Mouse (Mus musculus) cerebellum, adult 2 months (tissue): ENCODE data around the gene Dohh.

Source experiments
- CTCF ChIP-seq: fragments of 200-500 bp; IDR thresholded peaks from 2 replicates; pipeline ENCODE4 v1.5.1; 2011; ENCODE audit warnings: low read depth, mild to moderate bottlenecking, control low read depth, low read length, moderate library complexity, borderline replicate concordance; ENCODE audit not compliant: insufficient read depth
- POLR2A ChIP-seq: fragments of 200-500 bp; IDR thresholded peaks from 2 replicates; pipeline ENCODE4 v1.6.1; 2011; ENCODE audit warnings: low read length, control low read depth, borderline replicate concordance; ENCODE audit not compliant: insufficient read depth

GRCm38 (mm10) chr10:81355533-81355932 lies 28.7 kb upstream of the Dohh start:
- TF ChIP-seq CTCF: no peak
- no peak for TF ChIP-seq POLR2A
